Mouse (Mus musculus) neural tube, embryonic 13.5 days (tissue): ENCODE data around the gene Slco1c1. TPM values are rescaled to one million over a fixed set of nuclear protein-coding genes. Genes with fewer than 3 reads are reported as not detected.
A peak's percentile ranks its signal among the peaks of the same experiment; 100 is the strongest.
"Not testable (repeated sequence)": the region's sequence is repeated elsewhere in the genome, so short reads cannot be mapped to it uniquely, and the experiment has no call there.

Experiments used
- ATAC-seq: fragments of 200-750 bp; cut with Nextera tagmentation; 2 replicates; pipeline ENCODE4 v1.8.0; 2017; ENCODE audit warnings: low read depth, mild to moderate bottlenecking, moderate TSS enrichment, moderate library complexity
- H3K27ac ChIP-seq: fragments of 300-500 bp; sonication (generic); replicated peaks from 2 replicates; pipeline ENCODE4 v1.5.1; 2015; ENCODE audit warnings: moderate library complexity, mild to moderate bottlenecking, inconsistent platforms
- H3K27me3 ChIP-seq: fragments of 300-500 bp; sonication (generic); 2 replicates; pipeline ENCODE4 v1.6.1; 2015; ENCODE audit warnings: mild to moderate bottlenecking, inconsistent platforms
- H3K36me3 ChIP-seq: fragments of 300-500 bp; sonication (generic); 2 replicates; pipeline ENCODE4 v1.6.1; 2015; ENCODE audit warnings: mild to moderate bottlenecking, inconsistent platforms
- H3K4me1 ChIP-seq: fragments of 300-500 bp; sonication (generic); replicated peaks from 2 replicates; pipeline ENCODE4 v1.6.1; 2015; ENCODE audit warnings: inconsistent platforms
- H3K4me2 ChIP-seq: fragments of 300-500 bp; sonication (generic); 2 replicates; pipeline ENCODE4 v1.6.1; 2015; ENCODE audit warnings: inconsistent platforms, mild to moderate bottlenecking, moderate library complexity
- H3K4me3 ChIP-seq: fragments of 300-500 bp; sonication (generic); 2 replicates; pipeline ENCODE4 v1.5.1; 2015; ENCODE audit warnings: mild to moderate bottlenecking, inconsistent platforms
- H3K9ac ChIP-seq: fragments of 300-500 bp; sonication (generic); 2 replicates; pipeline ENCODE4 v1.6.1; 2015; ENCODE audit warnings: moderate library complexity, mild to moderate bottlenecking, inconsistent platforms
- H3K9me3 ChIP-seq: fragments of 300-500 bp; sonication (generic); 2 replicates; pipeline ENCODE4 v1.6.1; 2016; ENCODE audit warnings: inconsistent platforms
- WGBS: fragments of 180-500 bp; shearing (Covaris S2); methylation state at CpG from one replicate; pipeline ENCODE4 v1.1.7; 2015; 5-methylcytosine and 5-hydroxymethylcytosine counted together
- polyA plus RNA-seq: library from polyadenylated mRNA; unstranded; fragments of >200 nt; fragmentation: Nextera tagmentation; extraction: Ambion mirVana; gene quantifications from 2 replicates; pipeline ENCODE4 v1.2.1, GENCODE M21; 2015

The Slco1c1 gene
- polyA plus RNA-seq, 1 experiment from 2014 or later: 7.5 TPM

DNA sequence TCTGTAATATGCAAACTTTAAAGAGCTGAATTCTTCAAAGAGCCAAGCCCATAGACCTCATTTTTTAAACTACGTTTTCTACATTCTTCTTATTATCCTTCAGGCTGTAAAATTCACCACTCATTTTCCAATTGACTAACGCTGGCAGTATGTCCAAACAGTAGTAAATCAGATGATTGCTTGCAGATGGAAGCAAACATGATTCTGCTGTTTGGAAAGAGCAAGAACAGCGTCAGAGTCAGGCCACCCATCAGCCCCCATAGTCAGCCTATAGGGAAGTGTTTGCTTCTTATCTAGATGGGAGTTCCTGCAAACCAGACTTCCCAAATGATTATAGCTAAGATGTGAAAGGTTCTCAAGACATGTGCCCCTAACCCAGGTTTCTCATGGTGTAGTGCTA, 13.1 kb downstream of the Slco1c1 start:
- no peaks in the 10 kb centered on the region for H3K4me1 ChIP-seq
- H3K36me3 ChIP-seq: no peaks in the 10 kb centered on the region
- H3K9me3 ChIP-seq: no peaks in the 10 kb centered on the region
- no peak overlapping the region for H3K4me2 ChIP-seq
- H3K27ac ChIP-seq: no peak overlapping the region
- H3K27me3 ChIP-seq: no peaks in the 10 kb centered on the region
- no peak overlapping the region for H3K9ac ChIP-seq
- 68% methylated on average over 3 of the region's 3 CpGs for WGBS
- H3K4me3 ChIP-seq: no peak overlapping the region
- ATAC-seq: no peak

DNA sequence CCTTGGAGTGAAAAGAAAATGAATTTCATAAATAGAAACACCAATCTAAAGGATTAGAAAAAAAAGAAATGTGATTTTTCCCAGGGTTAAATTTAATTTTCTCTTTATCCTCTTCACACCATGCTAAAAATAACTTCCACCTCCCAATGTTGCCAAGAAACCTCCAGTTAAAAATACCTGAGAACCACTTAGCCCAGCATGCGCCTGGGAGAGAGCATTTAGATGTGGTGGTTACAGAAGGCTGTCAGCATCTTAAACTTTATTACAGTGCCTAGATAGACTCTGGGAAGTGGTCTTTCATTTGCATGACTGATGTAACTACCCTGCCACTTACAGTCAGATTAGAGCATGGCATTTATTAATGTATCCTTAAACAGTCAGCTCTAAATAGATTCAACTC, 17.0 kb downstream of the Slco1c1 start:
- ATAC-seq: no peak
- Histone ChIP-seq H3K27ac (no peak overlapping the region), H3K27me3 (no peaks in the 10 kb centered on the region), H3K4me3 (no peak overlapping the region), H3K36me3 (no peaks in the 10 kb centered on the region), H3K4me1 (no peaks in the 10 kb centered on the region), H3K9me3 (no peaks in the 10 kb centered on the region), H3K9ac (no peak overlapping the region), H3K4me2 (no peak overlapping the region)
- 84% methylated on average over 1 of the region's 1 CpGs for WGBS

DNA sequence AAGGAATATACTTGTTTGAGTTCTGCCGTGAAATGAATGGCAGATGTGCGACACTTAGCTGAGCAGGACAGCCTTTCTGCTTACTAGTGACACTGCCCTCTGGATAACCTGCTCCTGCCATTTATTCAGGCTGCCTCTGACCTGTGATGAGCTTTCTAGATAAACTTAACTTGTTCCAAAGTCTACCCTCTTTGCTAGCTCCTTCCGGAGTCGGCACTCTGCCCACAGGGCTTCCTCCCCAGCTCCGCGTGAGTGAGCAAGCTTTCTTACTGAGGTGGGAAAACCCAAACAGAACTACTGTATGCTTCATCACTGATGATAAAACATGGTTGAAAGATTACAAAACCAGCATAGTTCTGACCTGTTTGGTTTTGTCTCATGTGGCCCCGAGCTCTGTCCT, 19.2 kb downstream of the Slco1c1 start:
- Histone ChIP-seq H3K4me3 (no peak overlapping the region), H3K27ac (no peak overlapping the region), H3K4me1 (no peaks in the 10 kb centered on the region), H3K9ac (no peak overlapping the region), H3K4me2 (no peak overlapping the region), H3K9me3 (no peaks in the 10 kb centered on the region), H3K36me3 (no peaks in the 10 kb centered on the region), H3K27me3 (no peaks in the 10 kb centered on the region)
- WGBS: 92% methylated on average over 7 of the region's 7 CpGs
- no peak for ATAC-seq

DNA sequence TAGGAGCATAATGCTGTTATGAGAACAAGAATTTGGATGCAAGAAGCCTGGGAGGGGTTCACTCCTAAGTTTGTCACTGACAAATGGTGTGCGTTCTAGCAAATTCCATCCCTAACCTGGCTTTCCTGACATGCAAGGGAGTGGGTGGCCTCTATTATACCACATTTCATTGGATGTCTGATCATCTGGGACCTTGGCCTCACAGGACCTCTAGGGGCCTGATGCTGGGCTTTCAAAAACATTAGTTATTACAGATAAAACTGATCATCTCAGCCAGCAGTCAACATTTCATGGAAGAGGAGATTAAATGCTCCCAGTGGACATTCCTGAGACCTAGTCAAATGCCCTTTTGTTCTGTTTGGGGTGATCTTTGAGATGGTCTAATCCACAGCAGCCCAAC, 34.0 kb downstream of the Slco1c1 start:
- no peak overlapping the region for H3K4me3 ChIP-seq
- H3K4me2 ChIP-seq: no peak overlapping the region
- no peaks in the 10 kb centered on the region for H3K27me3 ChIP-seq
- no peaks in the 10 kb centered on the region for H3K9me3 ChIP-seq
- WGBS: 95% methylated on average over 1 of the region's 1 CpGs
- ATAC-seq: no peak
- H3K9ac ChIP-seq: no peak overlapping the region
- H3K4me1 ChIP-seq: no peaks in the 10 kb centered on the region
- H3K27ac ChIP-seq: no peak overlapping the region
- no peaks in the 10 kb centered on the region for H3K36me3 ChIP-seq

DNA sequence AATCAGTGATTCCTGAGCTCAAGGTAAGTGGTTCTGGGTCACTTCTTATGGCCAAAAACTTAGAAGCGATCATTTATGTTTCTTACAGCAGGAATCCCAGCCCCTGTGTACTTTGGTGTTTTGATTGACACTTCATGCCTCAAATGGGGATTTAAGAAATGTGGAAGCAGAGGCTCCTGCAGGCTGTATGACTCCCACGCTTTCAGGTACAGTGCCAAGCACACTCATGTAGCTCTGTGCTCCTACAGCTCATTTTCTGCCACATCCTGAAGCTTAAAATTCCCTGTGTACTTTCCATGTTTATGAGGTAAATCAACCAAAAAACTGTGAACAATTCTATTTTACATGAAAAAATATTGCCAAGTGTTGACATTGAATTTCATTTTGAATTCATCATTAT, 43.2 kb downstream of the Slco1c1 start:
- no peak overlapping the region for H3K27ac ChIP-seq
- H3K4me3 ChIP-seq: no peak overlapping the region
- no peak for ATAC-seq
- H3K27me3 ChIP-seq: no peaks in the 10 kb centered on the region
- H3K9me3 ChIP-seq: no peaks in the 10 kb centered on the region
- H3K9ac ChIP-seq: no peak overlapping the region
- no peaks in the 10 kb centered on the region for H3K36me3 ChIP-seq
- WGBS: 85% methylated on average over 2 of the region's 2 CpGs
- peaks cover 8% of the 10 kb centered on the region; the same call in 1 of the 2 replicates for H3K4me1 ChIP-seq
- no peak overlapping the region for H3K4me2 ChIP-seq

DNA sequence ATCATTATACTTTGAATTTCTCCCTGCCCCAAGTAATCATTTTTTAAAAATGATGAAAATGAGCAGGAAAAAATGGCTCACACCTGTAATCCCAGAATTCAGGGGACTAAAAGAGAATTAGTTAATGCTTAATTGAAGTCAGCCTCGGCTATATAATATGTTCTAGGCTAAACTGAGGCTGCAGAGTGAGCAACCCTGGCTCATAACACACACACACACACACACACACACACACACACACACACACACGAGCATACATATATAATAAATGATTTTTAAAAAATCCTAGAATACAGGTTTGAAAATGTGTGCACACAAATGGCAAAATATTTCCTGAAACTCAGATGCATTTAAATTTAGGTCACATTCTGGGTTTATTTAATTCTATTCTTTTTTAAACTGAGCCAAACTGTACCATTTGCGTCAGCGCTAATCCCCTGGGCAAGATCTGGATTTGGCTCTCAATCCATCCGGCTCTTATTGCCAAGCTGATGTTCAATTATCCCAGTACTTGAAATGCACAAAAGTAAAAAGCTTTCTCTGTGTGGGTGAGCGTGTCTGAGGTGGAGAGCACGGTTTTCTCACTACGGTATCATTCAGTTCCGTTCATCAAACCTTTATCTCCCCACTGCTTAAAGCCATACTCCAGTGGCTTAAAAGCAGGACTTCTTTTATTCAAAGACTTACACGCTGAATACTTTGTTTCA, 43.8 kb downstream of the Slco1c1 start:
- Histone ChIP-seq H3K9ac (no peak overlapping the region), H3K4me2 (no peak overlapping the region; the same call in 1 of the 2 replicates), H3K9me3 (no peaks in the 10 kb centered on the region), H3K27me3 (no peaks in the 10 kb centered on the region), H3K4me3 (no peak overlapping the region), H3K4me1 (peaks cover 8% of the 10 kb centered on the region; the same call in 1 of the 2 replicates), H3K36me3 (no peaks in the 10 kb centered on the region), H3K27ac (no peak overlapping the region)
- ATAC-seq: peak; percentile 72; the same call in 1 of the 2 replicates
- 49% methylated on average over 10 of the region's 10 CpGs for WGBS

DNA sequence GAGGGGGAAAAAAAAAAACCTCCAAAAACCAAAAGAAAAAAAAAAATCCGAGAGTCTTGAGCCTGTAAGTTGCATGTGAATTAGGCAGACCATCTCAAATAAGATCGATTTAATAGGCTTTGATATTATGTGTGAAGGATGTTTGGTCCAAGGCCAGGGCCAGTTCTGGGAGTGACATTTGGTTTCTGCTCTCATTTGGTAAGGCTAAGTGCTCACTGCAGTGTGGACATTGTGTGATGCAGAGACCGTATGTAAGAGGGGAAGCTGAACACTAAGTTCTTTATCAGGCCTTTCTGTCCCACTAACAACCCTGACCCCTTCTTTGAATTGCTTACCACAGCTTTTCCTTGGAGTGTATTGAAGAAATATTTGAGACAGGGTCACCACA, 44.4 kb downstream of the Slco1c1 start:
- WGBS: 41% methylated on average over 3 of the region's 3 CpGs
- H3K4me3 ChIP-seq: no peak overlapping the region
- H3K9ac ChIP-seq: no peak overlapping the region
- H3K9me3 ChIP-seq: no peaks in the 10 kb centered on the region
- no peak overlapping the region; the same call in 1 of the 2 replicates for H3K4me2 ChIP-seq
- no peaks in the 10 kb centered on the region for H3K27me3 ChIP-seq
- H3K4me1 ChIP-seq: peaks cover 8% of the 10 kb centered on the region; the same call in 1 of the 2 replicates
- ATAC-seq: peak; percentile 65
- H3K36me3 ChIP-seq: no peaks in the 10 kb centered on the region
- H3K27ac ChIP-seq: no peak overlapping the region

DNA sequence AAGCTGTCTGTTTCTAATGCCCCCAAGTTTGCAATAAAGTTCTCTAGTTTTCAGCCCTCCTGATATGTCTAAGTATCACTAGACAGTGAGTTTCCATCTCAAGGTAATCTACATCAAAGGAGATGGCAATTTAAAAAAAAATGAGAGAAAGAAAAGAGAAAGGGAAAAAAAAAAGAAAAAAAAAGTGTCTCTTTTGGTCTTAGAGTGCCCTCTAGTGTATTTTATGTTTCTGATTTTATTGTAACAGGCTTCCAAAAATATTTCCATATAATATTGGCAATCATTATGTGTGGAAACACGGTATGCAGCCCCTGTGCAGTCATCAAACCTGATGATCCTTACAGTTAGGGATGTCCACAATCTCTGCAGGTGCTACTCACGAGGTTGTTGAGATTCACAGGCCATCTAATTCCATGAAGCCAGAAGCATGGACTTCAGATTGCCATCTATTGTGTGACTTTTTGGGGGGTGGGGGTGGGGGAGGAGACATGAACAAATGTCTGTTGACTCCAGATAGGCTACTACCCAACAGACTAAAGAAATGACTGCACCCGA, 52.6 kb downstream of the Slco1c1 start:
- no peak for ATAC-seq
- Histone ChIP-seq H3K27me3 (no peaks in the 10 kb centered on the region), H3K27ac (no peak overlapping the region), H3K36me3 (no peaks in the 10 kb centered on the region), H3K9me3 (no peaks in the 10 kb centered on the region), H3K4me1 (no peaks in the 10 kb centered on the region), H3K4me2 (no peak overlapping the region), H3K4me3 (no peak overlapping the region), H3K9ac (no peak overlapping the region)
- WGBS: 55% methylated on average over 3 of the region's 3 CpGs

DNA sequence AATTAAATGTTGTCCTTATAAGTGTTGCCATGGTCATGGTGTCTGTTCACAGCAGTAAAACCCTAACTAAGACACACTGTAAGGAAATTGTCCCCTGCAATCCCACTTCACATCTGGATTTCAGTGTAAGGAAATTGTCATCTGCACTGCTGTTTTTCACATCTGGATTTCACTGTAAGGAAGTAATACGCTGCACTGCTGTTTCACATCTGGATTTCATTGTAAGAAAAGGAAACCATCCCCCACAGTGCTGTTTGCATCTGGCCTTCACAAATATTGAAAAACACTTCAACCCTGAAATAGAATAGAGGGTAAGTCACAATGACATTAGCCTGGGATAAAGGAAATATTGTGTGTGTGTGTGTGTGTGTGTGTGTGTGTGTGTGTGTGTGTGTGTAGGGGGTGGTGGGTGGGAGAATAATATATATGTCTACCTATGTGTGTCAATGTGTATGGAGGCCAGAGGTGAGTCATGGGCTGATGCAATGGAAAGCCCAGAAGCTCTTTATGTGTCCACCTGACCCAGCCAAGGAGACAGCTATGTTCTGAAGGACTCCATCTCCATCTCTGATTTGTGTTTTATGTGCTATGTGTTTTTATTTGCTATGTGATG, 60.7 kb downstream of the Slco1c1 start:
- Histone ChIP-seq H3K4me1 (no peaks in the 10 kb centered on the region), H3K9ac (no peak overlapping the region), H3K36me3 (no peaks in the 10 kb centered on the region), H3K4me3 (no peak overlapping the region), H3K27me3 (no peaks in the 10 kb centered on the region), H3K4me2 (no peak overlapping the region), H3K27ac (no peak overlapping the region), H3K9me3 (no peaks in the 10 kb centered on the region)
- WGBS: 84% methylated on average over 1 of the region's 1 CpGs
- ATAC-seq: no peak

DNA sequence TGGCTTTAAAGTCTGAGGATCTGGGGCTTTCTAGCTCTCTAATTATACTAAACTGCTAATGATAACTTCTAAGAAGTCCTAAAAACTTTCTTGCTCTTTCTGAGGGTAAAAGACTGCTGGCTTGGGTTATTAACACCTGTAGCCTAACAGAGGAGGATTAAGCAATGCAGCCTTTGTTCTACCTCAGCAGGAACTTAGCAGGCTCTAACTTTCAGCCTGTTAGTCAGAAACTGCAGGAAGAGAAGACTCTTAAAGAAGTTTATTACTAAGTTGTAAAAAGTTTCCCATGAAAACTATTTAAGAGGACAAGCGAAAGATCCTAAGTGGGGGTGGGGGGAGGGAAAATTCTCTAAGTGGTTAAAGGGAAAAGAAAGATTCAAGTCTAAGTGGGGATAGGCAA, 65.8 kb downstream of the Slco1c1 start:
- Histone ChIP-seq H3K4me1 (no peaks in the 10 kb centered on the region), H3K9ac (no peak overlapping the region), H3K27me3 (no peaks in the 10 kb centered on the region), H3K4me3 (no peak overlapping the region), H3K4me2 (no peak overlapping the region), H3K36me3 (no peaks in the 10 kb centered on the region), H3K27ac (no peak overlapping the region), H3K9me3 (no peaks in the 10 kb centered on the region)
- no peak for ATAC-seq
- 10% methylated on average over 1 of the region's 1 CpGs for WGBS

DNA sequence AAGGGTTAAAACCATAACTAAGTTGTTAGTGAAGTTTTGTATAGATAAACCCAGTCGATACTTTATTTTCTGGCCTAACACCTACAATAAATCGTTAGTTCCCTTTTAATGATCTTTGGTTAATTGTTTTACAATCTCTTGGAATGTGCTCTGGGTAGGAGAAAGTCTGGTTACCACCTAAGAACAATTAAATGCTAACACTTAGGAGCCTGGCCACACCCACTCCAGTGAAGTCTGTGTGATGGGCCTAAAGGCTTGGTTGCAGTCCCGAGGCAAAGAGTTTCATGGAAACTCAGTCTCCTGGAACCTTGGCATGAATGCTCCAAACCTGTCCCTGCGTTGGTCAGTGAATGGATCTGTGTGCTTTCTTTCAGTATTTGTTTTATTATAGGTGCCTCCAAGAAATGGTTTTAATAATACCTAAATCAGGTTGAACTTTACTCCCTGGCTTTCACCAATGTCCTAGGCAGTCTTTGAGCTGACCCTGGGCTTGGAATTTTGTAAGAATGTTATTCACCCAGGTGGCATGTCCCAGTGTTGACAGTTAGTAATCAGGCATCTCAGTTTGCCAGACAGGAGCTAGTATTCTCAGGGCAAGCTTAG, 66.5 kb downstream of the Slco1c1 start:
- H3K4me1 ChIP-seq, H3K4me2 ChIP-seq, H3K36me3 ChIP-seq, H3K9ac ChIP-seq, H3K27ac ChIP-seq, ATAC-seq, H3K27me3 ChIP-seq, H3K9me3 ChIP-seq, H3K4me3 ChIP-seq: not testable (repeated sequence)
- WGBS: 3% methylated on average over 4 of the region's 4 CpGs

DNA sequence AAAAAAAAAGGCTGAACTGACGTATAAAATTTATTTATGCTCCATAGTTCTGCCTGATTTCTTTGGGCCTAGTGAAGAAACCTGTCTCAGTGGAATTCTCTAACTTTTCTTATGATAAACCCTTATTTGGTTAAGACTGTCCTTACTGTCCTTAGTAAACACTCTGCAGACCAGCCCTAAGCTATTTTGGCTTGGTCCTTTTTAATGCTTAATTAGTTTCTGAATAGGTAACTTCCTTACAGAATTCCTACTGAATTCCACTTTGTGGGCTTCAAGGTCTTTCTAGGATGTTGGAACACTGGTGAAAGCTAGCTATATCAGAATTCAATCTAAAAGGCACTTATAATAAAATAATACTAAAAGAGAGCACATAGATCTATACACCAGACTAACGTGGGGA, 71.9 kb downstream of the Slco1c1 start:
- 81% methylated on average over 2 of the region's 2 CpGs for WGBS
- no peaks in the 10 kb centered on the region for H3K4me1 ChIP-seq
- H3K27me3 ChIP-seq: no peaks in the 10 kb centered on the region
- H3K9ac ChIP-seq: no peak overlapping the region
- H3K27ac ChIP-seq: no peak overlapping the region
- no peak overlapping the region for H3K4me3 ChIP-seq
- ATAC-seq: no peak
- H3K36me3 ChIP-seq: no peaks in the 10 kb centered on the region
- no peak overlapping the region for H3K4me2 ChIP-seq
- peaks cover 10% of the 10 kb centered on the region for H3K9me3 ChIP-seq
